Mouse (Mus musculus): Measurements from ENCODE around the gene Rnf123.

DNA sequence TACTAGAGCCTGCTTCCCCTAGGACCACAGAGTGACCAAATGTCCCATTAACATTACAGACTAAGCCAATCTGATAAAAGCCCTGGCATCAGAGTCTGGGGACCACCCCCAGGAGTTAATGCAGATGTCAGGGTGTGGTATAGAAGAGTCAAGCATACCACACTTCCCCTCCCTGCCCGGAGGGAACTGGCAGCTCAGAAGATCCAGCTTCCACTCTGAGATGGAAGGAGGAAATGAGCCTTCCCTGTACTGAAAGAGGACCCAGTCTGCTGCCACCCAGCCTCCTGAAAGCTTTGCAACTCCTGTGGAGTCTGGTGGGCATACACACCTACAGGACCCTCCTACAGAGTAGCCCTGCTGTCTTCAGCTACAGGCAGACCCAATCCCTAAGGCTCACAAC, 28.1 kb downstream of the Rnf123 start:
- no peak for TF ChIP-seq TAL1 (IDR thresholded peaks at IDR 0.05; ENCODE audit: low read length)
- TF ChIP-seq GATA1 (IDR thresholded peaks at IDR 0.05; ENCODE audit: low read length) = no peak
